Mouse (Mus musculus) midbrain, embryonic 10.5 days (tissue): Measurements from ENCODE around the gene Serpina10. TPM values are rescaled to one million over a fixed set of nuclear protein-coding genes. Genes with fewer than 3 reads are reported as not detected.
"Not testable (repeated sequence)": the region's sequence is repeated elsewhere in the genome, so short reads cannot be mapped to it uniquely, and the experiment has no call there.

Experiments
- DNase-seq: peaks from one replicate; pipeline ENCODE4 v3.0.0-alpha.2; 2017; ENCODE audit warnings: low spot score
- H3K27ac ChIP-seq: fragments of 300-500 bp; sonication (generic); replicated peaks from 2 replicates; pipeline ENCODE4 v1.5.1; 2016; ENCODE audit warnings: mild to moderate bottlenecking
- H3K27me3 ChIP-seq: fragments of 300-500 bp; sonication (generic); 2 replicates; pipeline ENCODE4 v1.6.1; 2016; ENCODE audit warnings: low read depth, mild to moderate bottlenecking; ENCODE audit not compliant: poor library complexity, severe bottlenecking
- H3K36me3 ChIP-seq: fragments of 300-500 bp; sonication (generic); 2 replicates; pipeline ENCODE4 v1.6.1; 2016; ENCODE audit warnings: mild to moderate bottlenecking, moderate library complexity
- H3K4me1 ChIP-seq: fragments of 300-500 bp; sonication (generic); 2 replicates; pipeline ENCODE4 v1.6.1; 2016
- H3K4me3 ChIP-seq: fragments of 300-500 bp; sonication (generic); 2 replicates; pipeline ENCODE4 v1.5.1; 2016; ENCODE audit warnings: mild to moderate bottlenecking, moderate library complexity
- H3K9me3 ChIP-seq: fragments of 300-500 bp; sonication (generic); replicated peaks from 2 replicates; pipeline ENCODE4 v1.6.1; 2016; ENCODE audit warnings: mild to moderate bottlenecking
- WGBS: fragments of 180-500 bp; shearing (Covaris S2); methylation state at CpG from one replicate; pipeline ENCODE4 v1.1.7; 2016; 5-methylcytosine and 5-hydroxymethylcytosine counted together
- polyA plus RNA-seq: library from polyadenylated mRNA; unstranded; fragments of >200 nt; fragmentation: Nextera tagmentation; extraction: Ambion mirVana; gene quantifications from 2 replicates; pipeline ENCODE4 v1.2.1, GENCODE M21; 2016

The Serpina10 gene
- not detected in 2 replicates for polyA plus RNA-seq

DNA sequence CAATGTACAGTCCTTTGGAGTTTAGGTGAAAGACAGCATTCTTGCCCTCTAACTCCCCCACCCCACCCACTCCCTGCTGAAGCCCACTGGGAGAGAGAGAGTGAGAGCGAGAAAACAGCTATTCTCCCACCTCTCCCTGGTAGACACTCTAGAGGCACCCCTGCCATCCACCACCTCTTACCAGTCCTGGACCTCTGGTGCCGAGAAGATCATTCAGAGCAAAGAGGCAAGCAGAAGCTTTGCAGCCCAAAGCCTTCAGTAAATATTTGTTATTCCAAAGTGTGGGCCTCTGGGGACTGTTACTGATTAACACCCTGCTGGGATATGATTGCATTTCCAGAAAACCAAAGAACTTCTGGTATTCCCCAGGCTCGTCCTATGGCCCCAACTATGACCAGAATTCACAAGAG, at the start of gene Serpina10:
TSS of gene Serpina10 (minus strand) at position 242 of the 410 bp plus-strand sequence.
- Histone ChIP-seq H3K9me3 (no peaks in the 10 kb centered on the region), H3K27ac (no peak within 1 kb of the TSS), H3K4me3 (no peak within 1 kb of the TSS), H3K4me1 (no peaks in the 10 kb centered on the region), H3K27me3 (no peaks in the 10 kb centered on the region), H3K36me3 (no peaks in the 10 kb centered on the region)
- 77% methylated on average over 3 of the region's 3 CpGs for WGBS
- no peak for DNase-seq

DNA sequence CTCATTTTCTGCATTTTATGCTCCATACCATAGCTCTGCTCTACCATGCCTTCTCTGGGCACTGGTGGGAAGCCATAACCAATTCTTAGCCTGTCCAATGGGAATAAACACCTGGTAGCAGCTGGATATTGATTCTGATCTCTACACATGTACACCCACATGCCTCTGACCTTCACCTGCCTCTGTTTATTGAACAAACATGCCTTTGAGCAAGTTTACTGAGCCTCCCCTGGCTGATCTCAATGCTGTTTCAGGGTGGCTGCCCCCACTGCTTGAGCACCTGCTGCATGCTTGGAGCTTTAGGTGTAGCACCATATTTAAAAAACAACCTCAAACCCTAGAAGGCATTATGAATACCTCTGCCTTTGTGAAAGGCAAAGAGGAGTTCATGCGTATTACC, 48.6 kb upstream of the Serpina10 start:
- not testable (repeated sequence) for H3K4me1 ChIP-seq, H3K27ac ChIP-seq, H3K27me3 ChIP-seq, H3K9me3 ChIP-seq, H3K36me3 ChIP-seq, DNase-seq, H3K4me3 ChIP-seq
- 91% methylated on average over 1 of the region's 1 CpGs for WGBS

DNA sequence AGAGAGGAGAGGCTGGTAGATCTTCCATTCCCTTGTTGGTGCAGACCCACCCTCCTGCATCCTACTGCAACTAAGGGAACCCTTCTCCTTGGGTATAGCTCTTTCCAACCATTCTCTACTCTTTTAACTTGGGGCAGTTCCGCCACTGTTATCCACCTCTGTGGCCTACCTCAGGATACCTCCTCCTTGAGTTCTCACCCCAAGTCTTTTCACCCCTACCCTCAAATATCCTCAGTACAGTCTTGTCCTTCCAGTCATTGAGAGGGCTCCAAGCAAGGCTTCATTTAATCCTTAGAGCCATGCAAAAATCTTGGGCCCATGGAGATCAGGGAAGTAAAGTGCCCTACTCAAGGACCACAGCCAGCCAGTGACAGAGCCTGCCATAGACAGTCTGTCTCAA, 44.8 kb upstream of the Serpina10 start, which contains the start of gene Serpina16:
TSS of gene Serpina16 (minus strand) at position 101 of the 400 bp plus-strand sequence.
- no peak within 1 kb of the TSS for H3K27ac ChIP-seq
- H3K4me1 ChIP-seq: no peaks in the 10 kb centered on the region
- H3K27me3 ChIP-seq: no peaks in the 10 kb centered on the region
- no peaks in the 10 kb centered on the region for H3K9me3 ChIP-seq
- WGBS: 100% methylated on average over 1 of the region's 1 CpGs
- no peaks in the 10 kb centered on the region for H3K36me3 ChIP-seq
- DNase-seq: no peak
- no peak within 1 kb of the TSS for H3K4me3 ChIP-seq

DNA sequence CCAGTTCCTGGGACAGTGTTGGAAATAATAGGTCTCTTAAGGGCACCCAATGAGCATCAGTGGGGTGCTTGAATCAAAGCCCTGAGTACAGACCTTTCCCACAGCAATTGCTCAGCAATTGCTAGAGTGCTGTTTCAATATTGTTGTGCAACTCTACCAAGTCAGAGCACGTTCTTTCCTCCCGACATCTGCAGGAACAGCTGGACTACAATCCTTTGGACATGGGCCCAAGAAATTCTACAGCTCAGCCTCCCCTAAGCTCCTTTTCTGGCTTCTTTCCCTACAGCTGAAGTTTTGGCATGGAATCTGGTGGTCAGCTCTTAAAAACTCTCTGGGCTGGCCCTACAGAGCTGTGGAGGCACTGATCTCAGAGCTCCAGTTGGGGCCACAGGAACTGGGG, 41.9 kb upstream of the Serpina10 start:
- H3K27me3 ChIP-seq: no peaks in the 10 kb centered on the region
- no peaks in the 10 kb centered on the region for H3K36me3 ChIP-seq
- no peak overlapping the region for H3K4me3 ChIP-seq
- 86% methylated on average over 2 of the region's 2 CpGs for WGBS
- no peaks in the 10 kb centered on the region for H3K9me3 ChIP-seq
- DNase-seq: no peak
- no peaks in the 10 kb centered on the region for H3K4me1 ChIP-seq
- no peak overlapping the region for H3K27ac ChIP-seq

DNA sequence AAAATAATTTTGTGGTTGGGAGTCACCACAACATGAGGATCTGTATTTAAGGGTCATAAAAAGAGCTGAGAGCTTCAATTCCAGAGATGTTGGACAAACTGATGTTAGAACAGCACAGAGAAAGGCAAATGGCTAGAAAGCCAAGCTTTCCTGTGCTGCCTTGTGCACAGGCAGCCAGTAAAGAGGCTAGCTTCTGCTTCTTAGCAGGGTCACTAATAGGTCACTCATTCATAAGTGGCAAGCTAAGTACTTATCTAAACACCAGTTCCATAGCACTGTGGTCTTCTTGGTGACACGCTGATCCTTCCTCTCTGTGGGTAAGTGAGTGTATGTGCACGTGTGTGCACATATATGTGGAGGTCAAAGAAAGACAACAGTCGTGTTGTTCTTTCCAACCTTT, 40.2 kb upstream of the Serpina10 start:
- H3K36me3 ChIP-seq: no peaks in the 10 kb centered on the region
- H3K4me1 ChIP-seq: no peaks in the 10 kb centered on the region
- no peaks in the 10 kb centered on the region for H3K27me3 ChIP-seq
- no peak for DNase-seq
- H3K27ac ChIP-seq: no peak overlapping the region
- no peak overlapping the region for H3K4me3 ChIP-seq
- no peaks in the 10 kb centered on the region for H3K9me3 ChIP-seq
- 74% methylated on average over 3 of the region's 3 CpGs for WGBS

- Histone ChIP-seq H3K4me1 (no peaks in the 10 kb centered on the region), H3K27me3 (no peaks in the 10 kb centered on the region), H3K4me3 (no peak overlapping the region), H3K27ac (no peak overlapping the region), H3K36me3 (no peaks in the 10 kb centered on the region), H3K9me3 (0 out of 2 replicates have a peak, but pooled peaks cover 3% of the 10 kb centered on the region)
- DNase-seq: no peak
- WGBS: 81% methylated on average over 2 of the region's 2 CpGs
These were observed 39.7 kb upstream of the Serpina10 start for GRCm38 (mm10) chr12:103670964-103671363.

DNA sequence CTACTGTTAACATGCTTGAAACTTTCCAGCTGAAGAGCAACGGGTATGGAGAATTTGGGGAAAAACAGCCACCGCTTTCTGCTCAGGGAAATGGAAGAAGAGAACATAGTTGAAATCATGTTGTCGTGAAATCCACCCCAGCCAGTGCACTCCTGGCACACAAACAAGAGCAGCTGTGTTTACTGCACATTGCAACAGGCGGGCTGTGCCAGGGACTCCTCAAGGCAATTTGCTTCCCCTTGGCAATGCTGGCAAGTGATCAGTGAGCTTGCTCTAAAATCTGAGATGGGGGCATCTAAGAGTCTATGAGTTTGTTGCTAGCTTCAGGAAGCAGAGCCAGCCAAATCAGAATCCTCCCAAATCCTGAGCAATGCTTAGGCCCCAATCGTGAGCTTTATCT, 39.1 kb upstream of the Serpina10 start:
- Histone ChIP-seq H3K4me3 (no peak overlapping the region), H3K9me3 (0 out of 2 replicates have a peak, but pooled peaks cover 4% of the 10 kb centered on the region), H3K27ac (no peak overlapping the region), H3K36me3 (no peaks in the 10 kb centered on the region), H3K4me1 (no peaks in the 10 kb centered on the region), H3K27me3 (no peaks in the 10 kb centered on the region)
- DNase-seq: no peak
- WGBS: 87% methylated on average over 5 of the region's 5 CpGs

DNA sequence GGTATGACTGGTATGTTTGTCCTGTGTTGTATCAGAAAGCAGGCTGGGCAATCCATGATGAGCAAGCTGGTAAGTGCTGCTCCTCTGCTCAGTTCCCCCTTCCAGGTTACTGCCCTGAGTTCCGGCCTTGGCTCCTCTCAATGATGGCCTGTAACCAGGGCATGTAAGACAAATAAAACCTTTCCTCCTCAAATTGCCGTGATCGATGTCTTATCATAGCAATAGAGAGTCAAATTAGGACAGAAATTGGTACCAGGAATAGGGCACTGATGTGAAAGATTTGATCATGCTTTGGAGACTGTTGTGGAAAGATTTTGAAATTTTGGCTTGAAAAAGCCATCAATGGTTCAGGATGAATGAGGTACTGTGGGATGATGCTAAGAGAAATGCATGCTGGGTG, 34.0 kb upstream of the Serpina10 start:
- no peak for DNase-seq
- no peaks in the 10 kb centered on the region for H3K27me3 ChIP-seq
- H3K36me3 ChIP-seq: no peaks in the 10 kb centered on the region
- 0 out of 2 replicates have a peak, but pooled peaks cover 4% of the 10 kb centered on the region for H3K9me3 ChIP-seq
- H3K4me3 ChIP-seq: no peak overlapping the region
- WGBS: 94% methylated on average over 3 of the region's 3 CpGs
- no peak overlapping the region for H3K27ac ChIP-seq
- H3K4me1 ChIP-seq: no peaks in the 10 kb centered on the region

DNA sequence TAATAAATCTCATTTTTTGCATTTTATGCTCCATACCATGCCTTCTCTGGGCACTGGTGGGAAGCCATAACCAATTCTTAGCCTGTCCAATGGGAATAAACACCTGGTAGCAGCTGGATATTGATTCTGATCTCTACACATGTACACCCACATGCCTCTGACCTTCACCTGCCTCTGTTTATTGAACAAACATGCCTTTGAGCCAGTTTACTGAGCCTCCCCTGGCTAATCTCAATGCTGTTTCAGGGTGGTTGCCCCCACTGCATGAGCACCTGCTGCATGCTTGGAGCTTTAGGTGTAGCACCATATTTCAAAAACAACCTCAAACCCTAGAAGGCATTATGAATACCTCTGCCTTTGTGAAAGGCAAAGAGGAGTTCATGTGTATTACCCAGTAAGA, 30.8 kb upstream of the Serpina10 start:
- H3K4me3 ChIP-seq, H3K9me3 ChIP-seq, H3K27ac ChIP-seq, DNase-seq, H3K4me1 ChIP-seq, H3K36me3 ChIP-seq, H3K27me3 ChIP-seq: not testable (repeated sequence)

- WGBS: 83% methylated on average over 5 of the region's 5 CpGs
- Histone ChIP-seq H3K27ac (no peak overlapping the region), H3K36me3 (no peaks in the 10 kb centered on the region), H3K27me3 (no peaks in the 10 kb centered on the region), H3K4me1 (no peaks in the 10 kb centered on the region), H3K4me3 (no peak overlapping the region), H3K9me3 (no peaks in the 10 kb centered on the region)
- no peak for DNase-seq
These were observed 28.8 kb upstream of the Serpina10 start for GRCm38 (mm10) chr12:103660076-103660475.

- Histone ChIP-seq H3K27ac (no peak overlapping the region), H3K9me3 (no peaks in the 10 kb centered on the region), H3K4me1 (no peaks in the 10 kb centered on the region), H3K4me3 (no peak overlapping the region), H3K36me3 (no peaks in the 10 kb centered on the region), H3K27me3 (no peaks in the 10 kb centered on the region)
- DNase-seq: no peak
- WGBS: 86% methylated on average over 2 of the region's 2 CpGs
These were observed 27.9 kb upstream of the Serpina10 start for GRCm38 (mm10) chr12:103659171-103659570.

- Histone ChIP-seq H3K4me3 (no peak overlapping the region), H3K4me1 (no peaks in the 10 kb centered on the region), H3K27ac (no peak overlapping the region), H3K36me3 (no peaks in the 10 kb centered on the region), H3K27me3 (no peaks in the 10 kb centered on the region), H3K9me3 (no peaks in the 10 kb centered on the region)
- 80% methylated on average over 10 of the region's 10 CpGs for WGBS
- DNase-seq: no peak
These were observed 26.7 kb upstream of the Serpina10 start for GRCm38 (mm10) chr12:103657991-103658390.

DNA sequence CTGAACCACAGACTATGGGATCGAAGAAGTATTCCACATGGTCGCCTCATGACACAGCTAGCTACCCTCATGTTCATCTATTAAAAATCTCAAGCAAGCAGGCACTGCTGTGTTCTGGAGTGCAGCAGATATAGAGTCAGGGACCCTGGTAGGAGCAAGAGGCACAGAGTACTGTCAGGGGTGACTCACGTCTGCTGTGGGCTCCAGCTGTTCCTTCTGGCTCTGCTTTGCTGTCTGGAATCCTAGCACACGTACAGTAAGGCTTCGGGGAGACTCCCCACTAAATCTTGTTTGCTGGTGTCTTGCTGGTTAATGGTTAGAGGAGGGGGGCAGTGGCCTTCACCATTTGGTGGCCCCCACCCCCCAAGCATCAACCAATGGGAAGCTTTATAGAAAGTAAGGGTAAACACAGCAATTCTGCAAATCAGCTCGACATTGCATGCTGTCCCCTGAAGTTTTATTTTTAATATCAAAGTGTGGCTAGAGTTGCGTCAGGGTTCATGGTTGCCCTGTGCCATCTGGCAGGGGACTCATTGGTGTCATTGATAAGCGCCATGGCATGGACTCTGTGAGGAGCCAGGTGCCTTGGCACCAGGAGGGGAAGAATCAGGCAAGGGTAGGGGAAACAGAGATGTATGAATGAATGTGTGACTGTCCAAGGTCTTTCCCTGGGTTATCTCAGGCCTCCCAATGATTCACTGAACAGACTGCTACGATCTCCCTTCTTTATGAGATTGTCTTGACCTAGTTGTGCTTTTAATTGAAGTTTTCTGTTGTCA, 25.8 kb upstream of the Serpina10 start, which contains the start of gene Serpina6:
TSS of gene Serpina6 (minus strand) at position 365 of the 779 bp plus-strand sequence.
- no peak for DNase-seq
- Histone ChIP-seq H3K36me3 (no peaks in the 10 kb centered on the region), H3K4me3 (no peak within 1 kb of the TSS), H3K27ac (no peak within 1 kb of the TSS), H3K9me3 (no peaks in the 10 kb centered on the region), H3K4me1 (no peaks in the 10 kb centered on the region), H3K27me3 (no peaks in the 10 kb centered on the region)
- WGBS: 85% methylated on average over 9 of the region's 9 CpGs
